Mouse (Mus musculus) limb, embryonic 13.5 days (tissue): ENCODE measurements around the gene Akap13. TPM values are rescaled to one million over a fixed set of nuclear protein-coding genes. Genes with fewer than 3 reads are reported as not detected.

Experiments
- ATAC-seq: fragments of 200-750 bp; cut with Nextera tagmentation; 2 replicates; pipeline ENCODE4 v1.8.0; 2017; ENCODE audit warnings: low read depth, moderate number of reproducible peaks, moderate TSS enrichment; ENCODE audit not compliant: low FRiP score
- H3K27ac ChIP-seq: fragments of 300-500 bp; sonication (generic); 2 replicates; pipeline ENCODE4 v1.5.1; 2015; ENCODE audit warnings: inconsistent platforms, mild to moderate bottlenecking, moderate library complexity
- H3K27me3 ChIP-seq: fragments of 300-500 bp; sonication (generic); 2 replicates; pipeline ENCODE4 v1.6.1; 2015; ENCODE audit warnings: mild to moderate bottlenecking, inconsistent platforms
- H3K36me3 ChIP-seq: fragments of 300-500 bp; sonication (generic); 2 replicates; pipeline ENCODE4 v1.6.1; 2015; ENCODE audit warnings: inconsistent platforms, mild to moderate bottlenecking, moderate library complexity
- H3K4me1 ChIP-seq: fragments of 300-500 bp; sonication (generic); 2 replicates; pipeline ENCODE4 v1.6.1; 2015; ENCODE audit warnings: inconsistent platforms
- H3K4me2 ChIP-seq: fragments of 300-500 bp; sonication (generic); replicated peaks from 2 replicates; pipeline ENCODE4 v1.6.1; 2015; ENCODE audit warnings: inconsistent platforms, mild to moderate bottlenecking, moderate library complexity
- H3K4me3 ChIP-seq: fragments of 300-500 bp; sonication (generic); 2 replicates; pipeline ENCODE4 v1.5.1; 2015; ENCODE audit warnings: moderate library complexity, mild to moderate bottlenecking, inconsistent platforms
- H3K9ac ChIP-seq: fragments of 300-500 bp; sonication (generic); 2 replicates; pipeline ENCODE4 v1.6.1; 2015; ENCODE audit warnings: mild to moderate bottlenecking, inconsistent platforms
- H3K9me3 ChIP-seq: fragments of 300-500 bp; sonication (generic); 2 replicates; pipeline ENCODE4 v1.6.1; 2016; ENCODE audit warnings: inconsistent platforms
- WGBS: fragments of 180-500 bp; shearing (Covaris S2); methylation state at CpG from one replicate; pipeline ENCODE4 v1.1.7; 2015; 5-methylcytosine and 5-hydroxymethylcytosine counted together
- polyA plus RNA-seq: library from polyadenylated mRNA; unstranded; fragments of >200 nt; fragmentation: Nextera tagmentation; extraction: Ambion mirVana; gene quantifications from 2 replicates; pipeline ENCODE4 v1.2.1, GENCODE M21; 2015

The Akap13 gene
- 39.6 and 41.8 TPM in 2 replicates for polyA plus RNA-seq

DNA sequence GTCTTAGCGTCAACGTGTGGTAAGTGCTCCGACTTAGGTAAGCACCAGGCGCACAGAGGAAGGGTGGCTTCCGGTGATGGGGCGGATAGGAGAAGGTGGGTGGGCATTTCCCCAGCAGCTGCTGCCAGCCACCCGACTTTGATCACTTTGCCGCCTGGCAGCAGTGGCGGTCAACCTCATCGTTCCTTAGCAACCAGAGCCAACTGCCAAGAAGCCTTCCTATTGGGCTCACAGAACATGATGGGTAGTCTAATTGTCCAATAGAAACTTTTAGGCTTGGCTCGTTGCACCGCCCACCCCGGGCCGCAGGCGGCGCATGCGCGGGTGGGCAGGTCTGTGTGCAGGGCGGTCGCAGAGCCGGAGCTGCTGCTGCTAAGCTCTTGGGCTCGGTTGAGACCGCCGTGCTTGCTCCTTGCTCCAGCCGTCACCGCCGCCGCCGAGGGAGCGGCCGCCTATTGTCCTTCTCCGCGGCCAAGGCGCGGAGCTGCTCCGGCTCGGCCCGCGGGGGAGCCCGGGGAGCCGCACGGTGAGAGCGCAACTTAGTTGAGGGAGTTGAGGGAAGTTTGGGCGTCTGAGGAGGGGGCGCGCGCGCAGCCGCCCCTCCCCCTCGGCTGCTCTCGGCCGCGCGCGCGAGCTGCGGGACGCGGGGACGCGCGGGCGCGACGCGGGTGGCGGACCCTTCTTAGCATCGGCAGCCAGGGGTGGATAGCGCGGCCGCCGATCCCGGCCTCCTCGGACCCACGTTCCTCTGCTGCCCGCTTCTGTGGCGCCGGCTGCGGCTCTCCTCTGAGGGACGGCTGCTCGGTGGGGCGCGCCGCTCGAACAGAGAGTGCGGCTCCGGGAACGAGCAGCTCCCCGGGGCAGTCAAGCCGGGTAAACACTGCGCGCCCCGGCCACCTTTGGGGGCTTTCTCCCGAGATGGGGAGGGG is at the start of gene Akap13:
Akap13 (plus strand) TSS at position 312 of the 929 bp plus-strand sequence.
- Histone ChIP-seq H3K4me3 (peak within 1 kb of the TSS; percentile 81), H3K4me2 (peak within 1 kb of the TSS; percentile 80), H3K9me3 (no peaks in the 10 kb centered on the region), H3K27me3 (no peaks in the 10 kb centered on the region), H3K27ac (peak within 1 kb of the TSS; percentile 98), H3K36me3 (no peaks in the 10 kb centered on the region), H3K9ac (peak within 1 kb of the TSS; percentile 90), H3K4me1 (peaks cover 16% of the 10 kb centered on the region)
- ATAC-seq = peak; percentile 100
- WGBS = under 1% methylated on average over 57 of the region's 94 CpGs

- no peak for ATAC-seq
- Histone ChIP-seq H3K36me3 (no peaks in the 10 kb centered on the region), H3K9me3 (no peaks in the 10 kb centered on the region), H3K27me3 (no peaks in the 10 kb centered on the region), H3K4me2 (no peak overlapping the region), H3K9ac (no peak overlapping the region), H3K4me1 (no peaks in the 10 kb centered on the region), H3K4me3 (no peak overlapping the region), H3K27ac (no peak overlapping the region)
- 78% methylated on average over 3 of the region's 3 CpGs for WGBS
Observed at GRCm38 (mm10) chr7:75410641-75411040, 44.7 kb upstream of the Akap13 start.

DNA sequence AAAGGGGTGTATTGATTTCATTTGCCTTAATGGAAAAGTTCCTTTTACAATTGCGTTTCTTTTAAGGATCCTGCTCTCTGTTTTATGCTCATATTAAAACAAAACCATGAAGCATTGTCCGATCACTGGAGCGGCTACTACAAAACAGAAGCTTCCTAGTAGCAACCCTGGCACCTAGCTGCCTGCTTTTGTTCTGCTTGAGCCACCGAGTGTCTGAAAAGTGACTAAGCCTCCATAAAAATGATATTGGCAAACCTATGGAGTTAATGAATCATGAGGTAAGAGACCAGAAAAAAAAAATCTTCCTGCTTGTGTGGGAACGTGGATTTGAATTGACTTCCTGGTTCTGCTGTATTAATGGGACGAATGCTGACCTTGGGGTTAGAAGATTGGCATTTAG is 44.1 kb upstream of the Akap13 start:
- no peak overlapping the region for H3K4me2 ChIP-seq
- H3K4me3 ChIP-seq = no peak overlapping the region
- ATAC-seq = no peak
- H3K4me1 ChIP-seq = no peaks in the 10 kb centered on the region
- no peaks in the 10 kb centered on the region for H3K9me3 ChIP-seq
- H3K27ac ChIP-seq = no peak overlapping the region
- WGBS = 66% methylated on average over 6 of the region's 6 CpGs
- no peaks in the 10 kb centered on the region for H3K27me3 ChIP-seq
- H3K36me3 ChIP-seq = no peaks in the 10 kb centered on the region
- H3K9ac ChIP-seq = no peak overlapping the region

GRCm38 (mm10) chr7:75412011-75412510 is 43.3 kb upstream of the Akap13 start:
- 83% methylated on average over 10 of the region's 10 CpGs for WGBS
- no peak for ATAC-seq

DNA sequence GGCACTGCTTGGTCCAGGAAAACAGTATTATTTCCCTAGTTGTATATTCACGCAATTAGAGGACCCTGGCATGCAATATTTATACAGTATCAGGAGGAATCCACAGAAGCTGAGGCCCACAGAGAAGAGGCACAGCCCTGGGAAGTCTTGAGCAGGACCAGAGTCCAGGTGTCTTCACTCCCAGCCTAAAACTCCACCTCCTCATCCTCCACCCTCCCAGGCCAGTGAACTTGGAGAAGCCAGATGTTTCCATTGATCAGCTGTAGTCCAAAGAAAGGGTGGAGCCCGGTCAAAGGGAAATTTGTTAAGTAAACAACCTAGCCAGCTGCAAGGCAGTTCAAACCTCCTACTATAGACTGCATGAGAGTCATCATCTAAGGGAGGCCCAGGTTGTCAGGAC is 42.8 kb upstream of the Akap13 start:
- Histone ChIP-seq H3K36me3 (no peaks in the 10 kb centered on the region), H3K27ac (no peak overlapping the region), H3K4me3 (no peak overlapping the region), H3K4me1 (no peaks in the 10 kb centered on the region), H3K9me3 (no peaks in the 10 kb centered on the region), H3K27me3 (no peaks in the 10 kb centered on the region), H3K9ac (no peak overlapping the region), H3K4me2 (no peak overlapping the region)
- no peak for ATAC-seq
- 82% methylated on average over 2 of the region's 2 CpGs for WGBS

More at GRCm38 (mm10) chr7:75412011-75412510, 43.3 kb upstream of the Akap13 start:
- Histone ChIP-seq H3K4me3 (no peak overlapping the region), H3K9ac (no peak overlapping the region), H3K27ac (no peak overlapping the region), H3K27me3 (no peaks in the 10 kb centered on the region), H3K4me2 (no peak overlapping the region), H3K9me3 (no peaks in the 10 kb centered on the region), H3K36me3 (no peaks in the 10 kb centered on the region), H3K4me1 (no peaks in the 10 kb centered on the region)

- Histone ChIP-seq H3K4me3 (no peak overlapping the region), H3K9me3 (no peaks in the 10 kb centered on the region), H3K4me1 (no peaks in the 10 kb centered on the region), H3K9ac (no peak overlapping the region), H3K27ac (no peak overlapping the region), H3K4me2 (no peak overlapping the region), H3K36me3 (no peaks in the 10 kb centered on the region), H3K27me3 (no peaks in the 10 kb centered on the region)
- WGBS = 54% methylated on average over 6 of the region's 6 CpGs
- ATAC-seq = no peak
Observed at GRCm38 (mm10) chr7:75413903-75414302, 41.4 kb upstream of the Akap13 start.

GRCm38 (mm10) chr7:75414316-75414715 is 41.0 kb upstream of the Akap13 start:
- no peak overlapping the region for H3K4me3 ChIP-seq
- no peaks in the 10 kb centered on the region for H3K9me3 ChIP-seq
- no peak overlapping the region for H3K4me2 ChIP-seq
- no peak for ATAC-seq
- H3K9ac ChIP-seq = no peak overlapping the region
- no peaks in the 10 kb centered on the region for H3K36me3 ChIP-seq
- no peaks in the 10 kb centered on the region for H3K4me1 ChIP-seq
- no peaks in the 10 kb centered on the region for H3K27me3 ChIP-seq
- no peak overlapping the region for H3K27ac ChIP-seq
- WGBS = 67% methylated on average over 3 of the region's 3 CpGs

- WGBS = 63% methylated on average over 4 of the region's 4 CpGs
- no peak for ATAC-seq
Observed at GRCm38 (mm10) chr7:75415166-75415881, 40.0 kb upstream of the Akap13 start.

DNA sequence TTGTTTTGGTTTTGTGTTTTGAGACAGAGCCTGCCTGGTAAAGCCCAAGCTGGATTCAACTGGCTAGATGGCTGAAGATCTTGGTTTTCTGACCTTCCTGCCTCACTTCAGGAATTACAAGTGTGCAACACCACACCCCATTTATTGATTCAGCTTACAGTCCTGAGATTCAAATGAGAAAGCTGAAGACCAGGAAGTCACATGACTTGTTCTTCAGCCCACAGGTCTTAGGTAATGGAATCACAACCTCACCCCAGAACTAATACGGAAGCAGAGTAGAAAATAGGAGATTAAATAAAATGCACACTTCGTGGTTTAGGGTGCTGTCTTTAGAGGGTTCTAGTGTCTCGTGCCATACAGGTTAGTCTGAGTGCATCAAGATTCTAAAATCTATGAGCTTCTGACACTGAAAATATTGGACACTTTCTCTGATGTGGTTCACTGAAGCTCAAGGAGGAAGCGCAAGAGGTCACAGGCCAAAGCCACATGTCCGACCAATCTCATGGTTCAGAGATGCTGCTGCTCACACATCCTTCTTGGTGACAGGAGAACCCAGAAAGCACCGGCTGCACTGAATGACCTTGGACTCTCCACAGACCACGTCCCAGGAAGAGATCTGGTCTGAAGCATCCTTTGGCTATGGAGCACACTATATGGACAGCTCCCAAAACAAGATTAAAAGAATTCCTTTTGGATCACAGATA is 39.3 kb upstream of the Akap13 start:
- H3K4me1 ChIP-seq = no peaks in the 10 kb centered on the region
- ATAC-seq = no peak
- H3K4me3 ChIP-seq = no peak overlapping the region
- H3K36me3 ChIP-seq = no peaks in the 10 kb centered on the region
- no peaks in the 10 kb centered on the region for H3K9me3 ChIP-seq
- no peaks in the 10 kb centered on the region for H3K27me3 ChIP-seq
- 86% methylated on average over 7 of the region's 7 CpGs for WGBS
- no peak overlapping the region for H3K27ac ChIP-seq
- H3K4me2 ChIP-seq = no peak overlapping the region
- no peak overlapping the region for H3K9ac ChIP-seq

More at GRCm38 (mm10) chr7:75415166-75415881, 40.0 kb upstream of the Akap13 start:
- Histone ChIP-seq H3K9me3 (no peaks in the 10 kb centered on the region), H3K27me3 (no peaks in the 10 kb centered on the region), H3K36me3 (no peaks in the 10 kb centered on the region), H3K27ac (no peak overlapping the region), H3K9ac (no peak overlapping the region), H3K4me1 (no peaks in the 10 kb centered on the region), H3K4me2 (no peak overlapping the region), H3K4me3 (no peak overlapping the region)

GRCm38 (mm10) chr7:75420927-75421326 is 34.4 kb upstream of the Akap13 start:
- peaks cover 12% of the 10 kb centered on the region; the same call in 1 of the 2 replicates for H3K4me1 ChIP-seq
- 91% methylated on average over 2 of the region's 2 CpGs for WGBS

DNA sequence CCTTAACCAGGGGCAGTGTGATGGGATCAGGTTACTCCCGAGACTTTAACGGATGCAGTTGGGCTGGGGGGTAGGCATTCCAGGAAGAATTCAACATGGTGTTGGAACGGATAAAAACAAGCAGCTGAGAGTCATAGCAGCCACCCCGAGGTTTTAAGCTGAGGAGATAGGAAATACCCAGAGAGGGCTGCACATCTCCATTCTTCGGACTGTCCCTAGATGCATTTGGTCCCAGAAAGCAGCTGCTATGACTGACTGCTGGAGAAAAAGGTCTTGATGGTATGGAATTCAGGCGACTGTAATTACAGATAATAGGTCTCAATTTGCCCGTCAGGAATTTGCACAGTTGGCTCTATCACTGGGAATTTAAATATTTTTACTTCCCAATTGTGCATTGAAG is 31.2 kb upstream of the Akap13 start:
- H3K4me2 ChIP-seq = no peak overlapping the region
- no peaks in the 10 kb centered on the region for H3K36me3 ChIP-seq
- peaks cover 12% of the 10 kb centered on the region; the same call in 1 of the 2 replicates for H3K4me1 ChIP-seq
- H3K27ac ChIP-seq = no peak overlapping the region
- H3K9me3 ChIP-seq = no peaks in the 10 kb centered on the region
- no peak overlapping the region for H3K9ac ChIP-seq
- no peaks in the 10 kb centered on the region for H3K27me3 ChIP-seq
- no peak for ATAC-seq
- H3K4me3 ChIP-seq = no peak overlapping the region
- 34% methylated on average over 7 of the region's 7 CpGs for WGBS

More at GRCm38 (mm10) chr7:75420927-75421326, 34.4 kb upstream of the Akap13 start:
- no peaks in the 10 kb centered on the region for H3K36me3 ChIP-seq
- H3K9me3 ChIP-seq = no peaks in the 10 kb centered on the region
- H3K27me3 ChIP-seq = no peaks in the 10 kb centered on the region
- no peak overlapping the region for H3K9ac ChIP-seq
- H3K4me2 ChIP-seq = no peak overlapping the region
- no peak for ATAC-seq
- no peak overlapping the region for H3K4me3 ChIP-seq
- no peak overlapping the region for H3K27ac ChIP-seq
